Mouse (Mus musculus) spleen, adult 2 months (tissue): Measurements from ENCODE around the gene Ube2k.

ENCODE experiments used
- CTCF ChIP-seq: fragments of 200-500 bp; IDR thresholded peaks from 2 replicates; pipeline ENCODE4 v1.5.1; 2011; ENCODE audit warnings: mild to moderate bottlenecking, inconsistent platforms; ENCODE audit not compliant: insufficient read depth, insufficient read length, insufficient replicate concordance; ENCODE audit errors: extremely low read depth
- POLR2A ChIP-seq: fragments of 200-500 bp; IDR thresholded peaks from 2 replicates; pipeline ENCODE4 v1.6.1; 2011; ENCODE audit warnings: low read depth, low read length, inconsistent platforms

DNA sequence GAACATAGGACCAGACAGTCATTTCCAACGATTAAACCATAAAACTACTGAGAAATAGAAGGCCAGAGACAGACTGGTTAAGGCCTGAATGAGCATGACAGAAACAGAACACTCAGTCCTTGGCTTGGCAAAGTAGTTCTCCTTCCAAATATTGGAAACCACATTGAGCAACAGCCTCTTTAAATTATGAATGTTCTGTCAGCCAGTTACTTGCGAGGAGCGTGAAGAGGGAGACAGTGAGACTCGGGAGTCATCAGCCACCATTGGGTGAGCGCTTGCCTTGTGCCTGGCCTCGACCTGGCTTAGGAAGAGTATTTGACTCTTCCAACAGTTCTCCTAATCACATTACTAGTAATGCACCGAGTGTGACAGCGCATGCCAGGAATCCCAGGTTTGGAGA, 28.6 kb upstream of the Ube2k start:
- TF ChIP-seq POLR2A: no peak
- no peak for TF ChIP-seq CTCF
